Mouse (Mus musculus): ENCODE data around the gene Actn1. TPM values are rescaled to one million over a fixed set of nuclear protein-coding genes. Genes with fewer than 3 reads are reported as not detected.

Gene Actn1
- polyA plus RNA-seq, 1 experiment from 2014 or later = 279 TPM

- no peaks in the 10 kb centered on the region for H3K27me3 ChIP-seq
- TF ChIP-seq CTCF (IDR thresholded peaks at IDR 0.05) = no peak
- CTCF ChIA-PET = interaction anchor here (0.6 to 2.3 kb wide), 4 partner anchors 59 to 118 kb away, joined by 3 to 9 read pairs (median 4); no protein-coding TSS in a partner anchor
- POLR2A ChIA-PET = interaction anchor here (0.5 to 2.2 kb wide), 8 partner anchors 14 to 111 kb away, joined by 3 to 9 read pairs (median 3); no protein-coding TSS in a partner anchor
- in situ Hi-C loops (cut with MboI; ENCODE audit: low pct_unique_long_range_greater_than_20kb) = loop anchor here (5.0 to 10.0 kb wide), 4 partner anchors 37 to 118 kb away; no protein-coding TSS in a partner anchor
- ATAC-seq (peak; percentile 14), DNase-seq (ENCODE audit: low read depth, low spot score) (no peak)
These were observed 735 bp downstream of the Actn1 start for GRCm38 (mm10) chr12:80259216-80260055.

DNA sequence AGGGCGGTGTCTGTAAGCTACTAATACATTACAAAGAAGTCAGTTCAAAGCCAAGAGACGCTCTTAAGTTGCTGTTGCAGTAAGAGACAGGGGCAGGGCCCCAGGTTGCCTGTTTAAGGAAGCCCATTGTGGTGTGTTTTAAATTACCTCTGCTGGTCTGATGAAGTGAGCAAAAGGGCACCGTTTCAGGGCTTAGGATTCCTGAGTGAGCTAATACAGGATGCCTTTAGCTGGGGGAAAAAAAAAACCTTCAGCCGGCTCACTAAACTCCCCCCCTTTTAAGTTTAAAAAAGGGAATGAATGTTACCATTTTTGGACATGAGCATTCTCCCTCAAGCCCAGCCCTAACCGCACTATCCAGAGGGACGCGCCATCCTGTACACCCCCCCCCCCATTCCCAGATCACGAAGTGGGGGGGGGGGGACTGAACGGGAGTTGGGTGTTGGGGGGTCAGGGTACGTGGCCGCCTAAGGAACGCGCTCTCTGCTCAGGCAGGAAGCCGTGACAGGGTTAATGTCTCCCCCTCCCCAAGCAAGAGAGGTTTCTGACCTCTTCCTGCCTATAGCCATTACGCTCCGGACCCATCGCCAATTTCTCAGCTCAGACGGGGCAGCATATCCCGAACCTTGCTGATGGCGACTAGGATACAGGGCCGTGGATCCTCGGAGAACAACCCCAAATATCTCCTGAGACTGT is 1.5 kb downstream of the Actn1 start:
- CTCF ChIA-PET = interaction anchor here (0.6 to 2.3 kb wide), 3 partner anchors 58 to 117 kb away, joined by 3 to 9 read pairs (median 3); no protein-coding TSS in a partner anchor
- no peak for TF ChIP-seq CTCF (IDR thresholded peaks at IDR 0.05)
- DNase-seq (ENCODE audit: low read depth, low spot score) (no peak), ATAC-seq (no peak)
- POLR2A ChIA-PET = interaction anchor here (0.7 to 2.2 kb wide), 7 partner anchors 13 to 112 kb away, joined by 3 to 9 read pairs (median 3); no protein-coding TSS in a partner anchor
- no peaks in the 10 kb centered on the region for H3K27me3 ChIP-seq
- in situ Hi-C loops (cut with MboI; ENCODE audit: low pct_unique_long_range_greater_than_20kb) = loop anchor here (5.0 to 10.0 kb wide), 3 partner anchors 36 to 119 kb away; no protein-coding TSS in a partner anchor

DNA sequence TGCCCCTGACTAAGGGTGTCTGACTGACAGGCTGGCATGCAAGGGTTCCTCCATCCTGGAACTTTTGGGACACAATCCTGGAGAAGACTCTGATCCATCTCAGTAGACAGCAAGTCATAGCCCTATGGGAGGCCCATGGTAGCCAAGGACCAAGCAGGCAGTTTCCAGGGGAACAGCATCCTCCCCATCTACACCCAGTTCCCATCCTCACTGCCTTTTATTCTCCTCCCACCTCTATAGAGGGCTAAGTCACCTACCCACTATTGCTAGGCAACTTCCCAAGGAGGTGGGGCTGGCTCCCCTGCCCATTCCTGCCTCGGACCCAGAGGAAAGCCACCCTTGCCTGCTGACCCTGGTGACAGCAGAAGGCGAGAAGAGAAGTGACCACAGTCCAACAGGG is 8.2 kb downstream of the Actn1 start:
- no peak for TF ChIP-seq CTCF (IDR thresholded peaks at IDR 0.05)
- ChIA-PET CTCF (no interaction called here), POLR2A (no interaction called here)
- ATAC-seq (no peak), DNase-seq (ENCODE audit: low read depth, low spot score) (no peak)
- in situ Hi-C loops (cut with MboI; ENCODE audit: low pct_unique_long_range_greater_than_20kb) = loop anchor here (10.0 kb wide), 1 partner anchor 47 kb away; no protein-coding TSS in a partner anchor
- no peaks in the 10 kb centered on the region for H3K27me3 ChIP-seq

DNA sequence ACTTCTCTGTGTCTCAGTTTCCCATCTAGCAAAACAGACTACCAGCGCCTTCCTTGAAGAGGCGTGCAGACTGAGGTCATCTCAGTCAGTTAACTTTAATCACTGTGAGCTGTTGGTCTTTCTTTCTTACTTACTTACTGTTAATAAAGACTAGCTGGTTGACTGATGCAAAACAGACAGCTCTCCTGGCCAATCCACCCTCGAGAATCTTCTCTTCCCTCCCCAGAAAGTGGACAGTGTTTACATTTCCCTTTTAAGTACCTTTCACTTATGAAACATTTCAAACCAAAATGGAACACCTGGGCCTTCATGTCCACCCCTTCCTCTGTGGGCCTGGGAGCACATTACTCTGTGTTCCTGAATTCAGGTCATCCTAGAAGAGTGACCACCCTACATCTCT is 8.6 kb downstream of the Actn1 start:
- no peak for TF ChIP-seq CTCF (IDR thresholded peaks at IDR 0.05)
- CTCF ChIA-PET = no interaction called here
- in situ Hi-C loops (cut with MboI; ENCODE audit: low pct_unique_long_range_greater_than_20kb) = loop anchor here (10.0 kb wide), 1 partner anchor 47 kb away; no protein-coding TSS in a partner anchor
- DNase-seq (ENCODE audit: low read depth, low spot score) (no peak), ATAC-seq (no peak)
- no peaks in the 10 kb centered on the region for H3K27me3 ChIP-seq
- POLR2A ChIA-PET = no interaction called here

DNA sequence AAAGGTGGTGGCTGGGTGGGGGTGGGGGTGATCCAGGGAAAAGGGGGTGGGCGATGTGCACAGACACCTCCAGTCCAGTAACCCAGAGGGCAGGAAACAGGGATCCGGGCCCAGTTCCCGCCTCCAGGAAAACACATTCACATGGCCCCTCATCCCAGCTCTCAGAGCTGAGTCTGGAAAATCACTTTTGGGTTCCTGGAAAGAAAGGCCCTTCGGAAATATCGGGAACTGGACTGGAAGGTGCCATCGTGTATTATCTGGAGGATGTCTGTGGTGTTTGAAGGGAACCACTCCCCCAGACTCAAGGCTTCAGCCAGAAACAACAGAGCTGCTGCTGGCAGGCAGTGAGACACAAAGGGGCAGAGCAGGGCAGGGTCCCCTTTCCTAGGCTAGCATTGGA is 10.6 kb downstream of the Actn1 start:
- ChIA-PET POLR2A (interaction anchor here (0.5 kb wide), 1 partner anchor 490 kb away, joined by 3 read pairs; no protein-coding TSS in a partner anchor), CTCF (interaction anchor here (1.1 kb wide), 1 partner anchor 19 kb away, joined by 3 read pairs; no protein-coding TSS in a partner anchor)
- H3K27me3 ChIP-seq = no peaks in the 10 kb centered on the region
- DNase-seq (ENCODE audit: low read depth, low spot score) (no peak), ATAC-seq (no peak)
- in situ Hi-C loops (cut with MboI; ENCODE audit: low pct_unique_long_range_greater_than_20kb) = no loop called here
- no peak for TF ChIP-seq CTCF (IDR thresholded peaks at IDR 0.05)

- ChIA-PET POLR2A (interaction anchor here (1.3 kb wide), 1 partner anchor 9 kb away, joined by 3 read pairs; no protein-coding TSS in a partner anchor), CTCF (no interaction called here)
- ATAC-seq (no peak), DNase-seq (ENCODE audit: low read depth, low spot score) (no peak)
- in situ Hi-C loops (cut with MboI; ENCODE audit: low pct_unique_long_range_greater_than_20kb) = no loop called here
- no peak for TF ChIP-seq CTCF (IDR thresholded peaks at IDR 0.05)
- no peaks in the 10 kb centered on the region for H3K27me3 ChIP-seq
These were observed 13.1 kb downstream of the Actn1 start for GRCm38 (mm10) chr12:80247067-80247466.

- CTCF ChIA-PET = no interaction called here
- ATAC-seq (no peak), DNase-seq (ENCODE audit: low read depth, low spot score) (no peak)
- H3K27me3 ChIP-seq = no peaks in the 10 kb centered on the region
- POLR2A ChIA-PET = interaction anchor here (1.3 to 1.4 kb wide), 2 partner anchors 10 to 12 kb away, joined by 3 to 9 read pairs; no protein-coding TSS in a partner anchor
- TF ChIP-seq CTCF (IDR thresholded peaks at IDR 0.05) = no peak
- in situ Hi-C loops (cut with MboI; ENCODE audit: low pct_unique_long_range_greater_than_20kb) = no loop called here
These were observed 13.7 kb downstream of the Actn1 start for GRCm38 (mm10) chr12:80246505-80246904.

- no peak for TF ChIP-seq CTCF (IDR thresholded peaks at IDR 0.05)
- ChIA-PET CTCF (interaction anchor here (1.1 to 1.8 kb wide), 3 partner anchors 10 to 15 kb away, joined by 3 to 4 read pairs (median 3); no protein-coding TSS in a partner anchor), POLR2A (no interaction called here)
- no peak for DNase-seq (ENCODE audit: low read depth, low spot score)
- no peaks in the 10 kb centered on the region for H3K27me3 ChIP-seq
- no peak for ATAC-seq
- in situ Hi-C loops (cut with MboI; ENCODE audit: low pct_unique_long_range_greater_than_20kb) = no loop called here
These were observed 15.4 kb downstream of the Actn1 start for GRCm38 (mm10) chr12:80244755-80245154.

DNA sequence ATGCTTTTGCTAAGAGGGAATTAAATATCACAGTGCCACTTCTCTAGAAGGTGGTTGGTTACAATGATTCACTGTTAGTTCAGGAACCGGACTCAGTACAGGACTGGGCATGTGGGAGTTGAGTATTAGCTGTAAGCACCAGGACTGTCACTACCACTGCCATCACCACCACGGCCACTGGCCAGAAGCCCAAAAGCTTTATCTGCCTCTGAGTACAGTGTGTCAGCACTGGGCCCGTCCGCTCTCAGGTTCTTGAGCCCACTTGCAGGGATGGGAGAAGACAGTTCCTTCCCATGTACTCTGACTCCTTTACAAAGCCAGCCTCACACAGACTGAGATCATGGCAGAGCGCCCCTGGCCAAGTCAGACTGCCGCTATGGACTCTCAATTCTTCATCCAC is 16.0 kb downstream of the Actn1 start:
- in situ Hi-C loops (cut with MboI; ENCODE audit: low pct_unique_long_range_greater_than_20kb) = no loop called here
- ChIA-PET POLR2A (no interaction called here), CTCF (interaction anchor here (1.8 kb wide), 1 partner anchor 12 kb away, joined by 3 read pairs; no protein-coding TSS in a partner anchor)
- DNase-seq (ENCODE audit: low read depth, low spot score) = no peak
- no peak for ATAC-seq
- H3K27me3 ChIP-seq = no peaks in the 10 kb centered on the region
- no peak for TF ChIP-seq CTCF (IDR thresholded peaks at IDR 0.05)

- CTCF ChIA-PET = no interaction called here
- TF ChIP-seq CTCF (IDR thresholded peaks at IDR 0.05) = no peak
- DNase-seq (ENCODE audit: low read depth, low spot score) (no peak), ATAC-seq (no peak)
- in situ Hi-C loops (cut with MboI; ENCODE audit: low pct_unique_long_range_greater_than_20kb) = no loop called here
- no peaks in the 10 kb centered on the region for H3K27me3 ChIP-seq
- POLR2A ChIA-PET = no interaction called here
These were observed 16.8 kb downstream of the Actn1 start for GRCm38 (mm10) chr12:80243335-80243734.
